Mouse (Mus musculus): ENCODE results near the gene Bbs9. TPM values are rescaled to one million over a fixed set of nuclear protein-coding genes. Genes with fewer than 3 reads are reported as not detected.
"Not testable (repeated sequence)": the region's sequence is repeated elsewhere in the genome, so short reads cannot be mapped to it uniquely, and the experiment has no call there.

Gene Bbs9
- polyA plus RNA-seq, 1 experiment: 17.9 TPM

DNA sequence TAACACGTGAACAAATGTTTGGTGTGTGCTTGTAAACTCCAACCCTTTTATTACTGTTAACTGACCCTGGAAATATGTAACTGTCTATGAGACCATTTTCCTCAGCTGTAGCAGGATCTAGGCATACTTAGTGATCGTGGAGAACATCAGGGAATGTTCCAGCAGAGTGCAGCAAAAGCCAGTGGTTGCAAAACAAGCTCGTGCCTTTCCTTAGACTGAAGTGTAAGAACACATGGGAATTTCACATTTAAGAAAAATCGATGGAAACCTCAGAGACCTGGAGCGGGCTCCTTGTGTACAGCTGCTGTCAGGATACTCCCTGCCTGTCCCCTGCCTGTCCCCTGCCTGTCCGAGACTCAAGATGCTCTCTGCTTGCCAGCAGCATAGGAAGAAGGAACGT is 234.5 kb downstream of the Bbs9 start:
- Histone ChIP-seq H3K27me3 (ENCODE audit: control insufficient read depth, insufficient read depth, low read length, poor library complexity, severe bottlenecking) (no peaks in the 10 kb centered on the region), H3K27ac (ENCODE audit: insufficient read depth, low read length) (no peak overlapping the region), H3K4me3 (ENCODE audit: low read depth, low read length) (no peak overlapping the region), H3K4me1 (ENCODE audit: control insufficient read depth, insufficient read depth, low read length) (no peaks in the 10 kb centered on the region), H3K9ac (ENCODE audit: low read depth, poor library complexity, severe bottlenecking) (no peak overlapping the region), H3K36me3 (ENCODE audit: control insufficient read depth, insufficient read depth, low read length, poor library complexity, severe bottlenecking) (no peaks in the 10 kb centered on the region), H3K9me3 (replicated peaks; ENCODE audit: control insufficient read depth, insufficient read depth, low read length, poor library complexity, severe bottlenecking) (no peaks in the 10 kb centered on the region)
- no peak for TF ChIP-seq EP300 (IDR thresholded peaks at IDR 0.05; ENCODE audit: insufficient read depth, low read depth, low read length)
- no peak for TF ChIP-seq CTCF (IDR thresholded peaks at IDR 0.05; ENCODE audit: low read depth, low read length)
- no peak for TF ChIP-seq POLR2A (IDR thresholded peaks at IDR 0.05; ENCODE audit: insufficient read depth, low read length)

DNA sequence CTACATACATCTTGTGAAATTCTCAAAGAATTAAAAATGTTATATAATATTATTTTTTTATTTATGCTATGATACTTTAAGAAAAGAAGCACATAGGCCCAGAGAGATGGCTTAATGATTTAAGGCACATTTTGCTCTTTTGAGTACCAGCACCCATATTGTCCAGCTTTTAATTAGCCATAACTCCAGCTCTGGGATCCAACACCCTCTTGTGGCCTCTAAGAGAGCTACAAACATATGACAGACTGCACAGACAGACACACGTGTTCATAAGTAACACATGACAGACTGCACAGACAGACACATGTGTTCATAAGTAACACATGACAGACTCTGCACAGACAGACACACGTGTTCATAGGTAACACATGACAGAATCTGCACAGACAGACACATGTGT is 235.8 kb downstream of the Bbs9 start:
- H3K9me3 ChIP-seq (replicated peaks; ENCODE audit: control insufficient read depth, insufficient read depth, low read length, poor library complexity, severe bottlenecking): no peaks in the 10 kb centered on the region
- H3K36me3 ChIP-seq (ENCODE audit: control insufficient read depth, insufficient read depth, low read length, poor library complexity, severe bottlenecking): no peaks in the 10 kb centered on the region
- no peaks in the 10 kb centered on the region for H3K4me1 ChIP-seq (ENCODE audit: control insufficient read depth, insufficient read depth, low read length)
- H3K27me3 ChIP-seq (ENCODE audit: control insufficient read depth, insufficient read depth, low read length, poor library complexity, severe bottlenecking): no peaks in the 10 kb centered on the region
- no peak overlapping the region for H3K4me3 ChIP-seq (ENCODE audit: low read depth, low read length)
- no peak for TF ChIP-seq POLR2A (IDR thresholded peaks at IDR 0.05; ENCODE audit: insufficient read depth, low read length)
- no peak for TF ChIP-seq CTCF (IDR thresholded peaks at IDR 0.05; ENCODE audit: low read depth, low read length)
- TF ChIP-seq EP300 (IDR thresholded peaks at IDR 0.05; ENCODE audit: insufficient read depth, low read depth, low read length): no peak
- H3K27ac ChIP-seq (ENCODE audit: insufficient read depth, low read length): no peak overlapping the region
- no peak overlapping the region for H3K9ac ChIP-seq (ENCODE audit: low read depth, poor library complexity, severe bottlenecking)

DNA sequence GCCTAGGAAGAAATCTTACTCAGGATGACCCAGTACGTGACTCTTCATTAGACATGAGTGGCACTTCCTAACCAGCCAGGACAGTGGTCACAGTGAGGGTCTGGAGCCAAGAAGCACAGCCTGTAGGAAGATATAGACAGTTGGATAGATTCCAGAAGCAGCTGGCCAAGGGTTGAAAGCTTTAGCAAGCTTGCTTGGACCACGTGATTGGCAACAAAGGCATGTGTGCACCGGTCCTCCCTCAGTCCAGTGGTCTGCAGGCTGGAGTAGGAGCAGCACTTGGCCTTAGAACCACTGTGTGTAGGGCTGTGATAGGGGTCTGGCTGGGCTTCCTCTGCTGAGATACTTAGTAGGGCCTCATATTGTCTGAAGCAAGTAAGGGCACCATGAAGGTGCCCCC is 237.2 kb downstream of the Bbs9 start:
- Histone ChIP-seq H3K9ac (ENCODE audit: low read depth, poor library complexity, severe bottlenecking) (no peak overlapping the region), H3K27ac (ENCODE audit: insufficient read depth, low read length) (no peak overlapping the region), H3K27me3 (ENCODE audit: control insufficient read depth, insufficient read depth, low read length, poor library complexity, severe bottlenecking) (no peaks in the 10 kb centered on the region), H3K4me3 (ENCODE audit: low read depth, low read length) (no peak overlapping the region), H3K36me3 (ENCODE audit: control insufficient read depth, insufficient read depth, low read length, poor library complexity, severe bottlenecking) (no peaks in the 10 kb centered on the region), H3K4me1 (ENCODE audit: control insufficient read depth, insufficient read depth, low read length) (no peaks in the 10 kb centered on the region), H3K9me3 (replicated peaks; ENCODE audit: control insufficient read depth, insufficient read depth, low read length, poor library complexity, severe bottlenecking) (no peaks in the 10 kb centered on the region)
- TF ChIP-seq EP300 (IDR thresholded peaks at IDR 0.05; ENCODE audit: insufficient read depth, low read depth, low read length) (no peak), POLR2A (IDR thresholded peaks at IDR 0.05; ENCODE audit: insufficient read depth, low read length) (no peak), CTCF (IDR thresholded peaks at IDR 0.05; ENCODE audit: low read depth, low read length) (no peak)

DNA sequence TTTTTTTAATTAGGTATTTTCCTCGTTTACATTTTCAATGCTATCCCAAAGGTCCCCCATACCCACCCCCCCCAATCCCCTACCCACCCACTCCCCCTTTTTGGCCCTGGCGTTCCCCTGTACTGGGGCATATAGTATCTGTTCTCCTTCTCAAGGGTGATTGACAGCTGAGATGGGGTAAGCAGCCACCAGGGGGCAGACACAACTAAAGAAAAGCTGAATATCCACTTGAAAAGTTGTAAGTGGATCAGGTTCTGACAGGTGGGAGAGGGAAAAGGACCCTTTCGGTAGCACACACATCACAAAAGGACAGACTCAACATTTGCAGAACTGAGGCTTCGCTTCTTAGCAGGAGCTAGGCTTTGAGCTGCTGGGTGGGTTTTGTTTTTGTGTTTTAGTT is 237.8 kb downstream of the Bbs9 start:
- H3K9ac ChIP-seq (ENCODE audit: low read depth, poor library complexity, severe bottlenecking); H3K4me3 ChIP-seq (ENCODE audit: low read depth, low read length); H3K36me3 ChIP-seq (ENCODE audit: control insufficient read depth, insufficient read depth, low read length, poor library complexity, severe bottlenecking); H3K4me1 ChIP-seq (ENCODE audit: control insufficient read depth, insufficient read depth, low read length); H3K27ac ChIP-seq (ENCODE audit: insufficient read depth, low read length); H3K27me3 ChIP-seq (ENCODE audit: control insufficient read depth, insufficient read depth, low read length, poor library complexity, severe bottlenecking); H3K9me3 ChIP-seq (replicated peaks; ENCODE audit: control insufficient read depth, insufficient read depth, low read length, poor library complexity, severe bottlenecking): not testable (repeated sequence)
- TF ChIP-seq CTCF (IDR thresholded peaks at IDR 0.05; ENCODE audit: low read depth, low read length): peak; percentile 28

DNA sequence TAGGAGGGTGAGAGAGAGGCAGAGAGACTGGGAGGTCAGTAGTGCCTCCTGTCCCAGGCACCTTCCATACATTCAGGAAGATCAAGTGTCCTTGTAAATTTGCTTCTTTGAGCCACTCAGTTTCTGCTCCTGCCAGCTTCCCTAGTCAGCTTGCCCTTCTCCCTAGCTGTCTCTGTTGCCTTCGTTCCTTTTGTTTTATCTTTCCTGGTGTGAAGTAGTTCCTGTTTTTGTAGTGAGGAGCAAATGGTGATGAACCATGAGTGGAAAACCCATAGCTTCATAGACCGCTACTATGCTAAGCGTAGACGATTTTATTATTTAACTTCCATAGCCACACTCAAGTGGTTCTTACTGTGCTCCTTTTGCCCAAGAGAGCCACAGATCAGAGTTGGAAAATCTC is 242.1 kb downstream of the Bbs9 start:
- H3K4me1 ChIP-seq (ENCODE audit: control insufficient read depth, insufficient read depth, low read length): no peaks in the 10 kb centered on the region
- TF ChIP-seq CTCF (IDR thresholded peaks at IDR 0.05; ENCODE audit: low read depth, low read length): no peak
- no peak for TF ChIP-seq EP300 (IDR thresholded peaks at IDR 0.05; ENCODE audit: insufficient read depth, low read depth, low read length)
- no peaks in the 10 kb centered on the region for H3K27me3 ChIP-seq (ENCODE audit: control insufficient read depth, insufficient read depth, low read length, poor library complexity, severe bottlenecking)
- no peak overlapping the region for H3K9ac ChIP-seq (ENCODE audit: low read depth, poor library complexity, severe bottlenecking)
- H3K36me3 ChIP-seq (ENCODE audit: control insufficient read depth, insufficient read depth, low read length, poor library complexity, severe bottlenecking): no peaks in the 10 kb centered on the region
- H3K4me3 ChIP-seq (ENCODE audit: low read depth, low read length): no peak overlapping the region
- H3K9me3 ChIP-seq (replicated peaks; ENCODE audit: control insufficient read depth, insufficient read depth, low read length, poor library complexity, severe bottlenecking): no peaks in the 10 kb centered on the region
- H3K27ac ChIP-seq (ENCODE audit: insufficient read depth, low read length): no peak overlapping the region

DNA sequence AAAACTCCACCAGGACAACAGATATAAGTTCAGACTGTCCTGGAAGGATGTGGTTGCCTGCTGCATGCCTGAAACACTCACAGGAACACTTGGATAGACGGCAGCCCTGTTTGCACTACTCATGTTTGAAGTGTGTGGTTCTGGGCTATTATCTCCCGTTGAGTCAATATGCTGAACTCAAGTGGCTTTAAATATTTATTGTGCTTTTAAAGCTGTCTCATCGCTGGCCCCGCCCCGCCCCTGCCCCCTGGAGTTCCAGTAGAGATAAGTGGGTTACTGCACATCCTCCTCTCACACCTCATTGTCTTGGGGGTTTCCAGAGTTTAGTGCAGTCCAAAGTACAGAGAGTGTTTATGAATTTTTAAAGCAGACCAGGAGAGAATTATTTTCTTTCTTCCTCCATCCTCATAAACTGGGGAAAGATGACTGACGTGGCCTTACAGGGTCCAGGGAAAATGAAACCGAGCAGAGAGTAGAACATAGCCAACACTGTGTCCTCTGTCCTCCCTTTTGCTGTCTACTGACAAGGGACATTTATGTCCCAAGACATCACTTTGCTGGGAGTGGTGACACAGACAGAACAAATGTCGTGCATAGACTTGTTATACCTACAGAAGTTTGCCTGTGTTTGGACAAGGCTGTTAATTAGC is 242.8 kb downstream of the Bbs9 start:
- no peak overlapping the region for H3K9ac ChIP-seq (ENCODE audit: low read depth, poor library complexity, severe bottlenecking)
- H3K36me3 ChIP-seq (ENCODE audit: control insufficient read depth, insufficient read depth, low read length, poor library complexity, severe bottlenecking): no peaks in the 10 kb centered on the region
- no peak for TF ChIP-seq POLR2A (IDR thresholded peaks at IDR 0.05; ENCODE audit: insufficient read depth, low read length)
- TF ChIP-seq CTCF (IDR thresholded peaks at IDR 0.05; ENCODE audit: low read depth, low read length): no peak
- no peak for TF ChIP-seq EP300 (IDR thresholded peaks at IDR 0.05; ENCODE audit: insufficient read depth, low read depth, low read length)
- H3K9me3 ChIP-seq (replicated peaks; ENCODE audit: control insufficient read depth, insufficient read depth, low read length, poor library complexity, severe bottlenecking): no peaks in the 10 kb centered on the region
- no peaks in the 10 kb centered on the region for H3K4me1 ChIP-seq (ENCODE audit: control insufficient read depth, insufficient read depth, low read length)
- no peaks in the 10 kb centered on the region for H3K27me3 ChIP-seq (ENCODE audit: control insufficient read depth, insufficient read depth, low read length, poor library complexity, severe bottlenecking)
- H3K4me3 ChIP-seq (ENCODE audit: low read depth, low read length): no peak overlapping the region
- H3K27ac ChIP-seq (ENCODE audit: insufficient read depth, low read length): no peak overlapping the region

Data from ES-Bruce4 (cell line).